Mouse (Mus musculus): Measurements from ENCODE around the gene Tmem245.

Tmem245 gene

GRCm38 (mm10) chr4:56946641-56947640 lies at the start of gene Tmem245:
Gene Tmem245, minus strand, starts transcription at chr4:56947437.
- DNase-seq, result peak; percentile 97

DNA sequence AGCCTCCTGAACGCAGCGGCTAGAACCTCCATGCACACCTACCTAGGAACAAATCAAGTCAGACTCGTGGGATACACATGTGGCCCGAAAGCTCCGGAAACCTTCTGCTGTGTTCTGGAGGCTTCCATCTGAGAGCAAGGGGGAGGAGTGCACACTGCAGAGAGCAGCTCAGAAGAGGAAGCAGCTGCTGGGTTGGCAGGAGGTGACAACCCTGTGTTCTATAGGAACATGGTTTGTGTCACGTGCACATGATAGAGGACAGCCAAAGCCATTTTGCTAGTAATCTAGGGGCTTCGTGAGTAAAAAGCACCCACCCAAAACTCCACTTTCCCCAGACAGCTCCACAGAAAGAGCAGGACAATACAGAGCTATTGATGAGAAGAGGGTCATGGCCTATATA lies 46.1 kb upstream of the Tmem245 start:
- DNase-seq, result no peak

- DNase-seq, result peak; percentile 31
These were observed 44.7 kb upstream of the Tmem245 start for GRCm38 (mm10) chr4:56991951-56992350.

DNA sequence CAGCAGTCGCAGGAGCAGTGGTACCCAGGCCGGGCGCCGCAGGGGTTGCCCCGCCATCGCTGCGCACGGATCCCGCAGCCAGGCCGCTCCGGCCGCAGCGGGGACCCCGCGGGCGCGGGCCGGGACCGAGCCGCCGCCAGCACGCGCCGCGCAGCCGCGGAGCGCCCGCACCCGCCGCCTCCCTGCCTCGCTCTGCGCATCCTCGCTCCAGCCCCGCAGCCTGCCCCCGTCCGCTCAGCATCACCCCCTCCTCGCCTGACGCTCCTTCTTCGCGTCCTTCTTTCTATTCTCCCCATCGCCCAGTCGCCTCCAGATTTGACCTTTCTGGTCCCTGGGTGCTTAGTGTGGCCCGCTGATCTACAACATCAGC lies 43.0 kb upstream of the Tmem245 start, which contains the start of gene Frrs1l:
Frrs1l (minus strand) TSS at position 177 of the 370 bp plus-strand sequence.
- DNase-seq, result no peak

GRCm38 (mm10) chr4:56989431-56990214 lies 42.4 kb upstream of the Tmem245 start:
- DNase-seq, result no peak

- no peak for DNase-seq
These were observed 18.4 kb upstream of the Tmem245 start for GRCm38 (mm10) chr4:56965586-56966179.

- no peak for DNase-seq
These were observed 16.4 kb upstream of the Tmem245 start for GRCm38 (mm10) chr4:56963687-56964086.

- no peak for DNase-seq
These were observed 14.2 kb upstream of the Tmem245 start for GRCm38 (mm10) chr4:56961320-56961925.

GRCm38 (mm10) chr4:56957518-56957917 lies 10.3 kb upstream of the Tmem245 start:
- no peak for DNase-seq

GRCm38 (mm10) chr4:56953235-56953634 lies 6.0 kb upstream of the Tmem245 start:
- DNase-seq, result no peak

DNA sequence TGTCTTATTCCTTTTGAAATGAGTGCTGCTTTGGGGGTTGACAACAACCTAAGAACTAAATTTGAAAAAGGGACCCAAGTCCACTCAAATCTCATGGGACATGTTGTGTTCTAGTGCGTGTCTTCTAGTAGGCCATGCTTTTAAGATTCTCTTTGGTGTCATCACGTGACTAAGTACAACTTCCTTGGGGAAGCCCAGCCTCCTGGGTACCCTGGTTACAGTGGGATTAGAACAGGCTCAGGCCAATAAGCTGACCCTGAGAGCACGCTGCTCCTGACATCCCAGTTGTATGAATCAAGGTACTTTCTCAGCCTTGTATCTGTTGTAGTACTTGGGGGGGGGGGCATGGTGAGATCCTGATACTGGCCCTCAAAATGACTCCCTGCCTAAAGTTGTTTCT lies 4.5 kb upstream of the Tmem245 start:
- no peak for DNase-seq

DNA sequence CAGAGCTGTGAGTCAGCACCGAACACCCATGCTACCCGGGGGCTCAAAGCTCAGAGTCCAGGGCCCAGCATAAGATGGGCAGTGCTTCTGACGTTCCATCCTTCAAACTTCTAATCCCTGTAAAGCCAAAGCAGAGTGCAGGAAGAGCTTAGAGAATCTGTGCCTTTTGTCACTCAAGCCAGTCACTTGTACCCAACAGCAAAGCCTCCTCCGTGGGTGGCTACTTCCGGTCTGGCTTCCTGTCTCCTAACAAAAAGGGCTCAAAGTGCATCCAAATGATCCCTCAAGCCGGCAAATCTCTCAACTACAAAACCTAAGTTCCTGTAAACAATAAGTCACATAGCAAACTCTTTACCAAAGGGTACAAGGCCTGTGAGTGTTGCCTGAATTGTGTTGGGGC lies 2.3 kb upstream of the Tmem245 start:
- peak; percentile 16 for DNase-seq

DNA sequence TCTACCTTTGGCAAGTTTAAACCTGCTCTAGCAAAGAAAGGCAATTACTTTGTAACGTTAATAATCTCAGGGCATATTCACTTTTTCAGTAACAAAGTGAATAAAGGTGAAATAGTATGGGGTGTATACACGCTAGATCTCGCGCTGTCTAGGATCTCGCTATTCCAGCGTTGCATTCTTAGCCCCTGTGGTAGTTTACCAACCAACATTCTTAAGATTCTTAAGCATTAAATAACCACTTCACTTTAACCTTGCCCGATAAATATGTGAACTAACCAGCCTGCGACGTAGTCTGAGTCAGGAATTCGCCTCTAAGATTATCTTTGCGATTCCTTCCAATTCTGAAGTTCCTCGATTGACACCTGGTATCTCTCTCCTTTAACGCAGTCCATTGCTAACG lies 1.1 kb downstream of the Tmem245 start:
- DNase-seq, result no peak

DNA sequence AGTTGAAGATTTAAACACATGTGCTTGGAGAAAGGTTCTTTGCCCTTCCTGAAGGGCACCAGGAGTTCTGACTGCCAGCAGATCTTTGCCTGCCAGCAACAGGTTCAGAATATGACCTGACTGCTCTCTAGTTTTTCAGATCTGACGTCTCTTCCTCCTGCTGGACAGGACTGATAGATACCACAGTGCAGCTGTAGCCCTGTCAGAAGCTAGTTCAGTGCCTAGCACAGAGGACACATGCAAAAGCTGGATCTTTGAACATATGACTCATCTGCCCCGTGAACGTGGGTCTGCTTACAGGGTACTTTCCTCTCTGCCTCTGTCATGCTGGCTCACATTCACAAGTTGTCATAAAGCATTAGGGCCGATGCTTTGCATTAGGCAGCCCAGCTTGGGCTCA lies 3.0 kb downstream of the Tmem245 start:
- DNase-seq, result no peak

DNA sequence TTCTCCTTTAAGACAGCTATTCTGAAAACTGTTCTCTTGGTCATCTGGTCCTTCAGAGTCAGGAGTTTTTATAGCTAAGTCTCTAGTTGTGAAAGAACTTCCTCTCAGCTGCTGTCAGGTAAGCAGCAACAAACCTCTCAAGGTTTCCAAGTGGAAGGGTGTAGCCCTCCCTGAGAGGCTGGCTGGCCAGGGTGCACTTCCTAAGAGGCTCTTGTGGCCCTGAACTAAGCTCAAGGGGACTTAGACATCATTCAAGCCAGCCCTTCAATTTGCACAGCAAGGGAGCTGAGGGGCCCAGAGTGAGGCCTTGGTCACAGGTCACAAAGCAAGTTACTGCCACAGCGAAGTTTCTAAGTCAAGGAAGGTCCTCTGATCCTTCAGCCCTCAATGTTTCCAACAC lies 4.0 kb downstream of the Tmem245 start:
- DNase-seq, result peak; percentile 75

DNA sequence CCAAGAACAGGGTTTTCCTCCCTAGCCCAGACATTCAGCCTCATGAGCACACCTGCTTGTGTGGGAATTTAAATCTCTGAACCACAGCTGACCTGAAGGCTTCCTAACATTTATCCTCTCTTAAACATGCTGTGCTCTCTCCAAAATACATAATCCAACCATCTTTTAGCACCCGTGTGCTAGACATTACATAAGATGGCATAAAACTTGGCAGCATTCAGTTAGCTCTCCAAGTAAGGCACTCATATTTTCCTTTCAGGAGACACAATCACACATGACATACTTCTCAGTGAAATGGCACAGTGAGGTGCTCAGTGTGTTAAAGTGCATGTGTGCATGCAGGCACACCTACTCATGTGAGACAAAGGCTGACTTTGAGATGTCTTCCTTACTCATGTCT lies 4.7 kb downstream of the Tmem245 start:
- DNase-seq, result no peak

- no peak for DNase-seq
These were observed 5.8 kb downstream of the Tmem245 start for GRCm38 (mm10) chr4:56941481-56941880.

- DNase-seq, result peak; percentile 13
These were observed 10.1 kb downstream of the Tmem245 start for GRCm38 (mm10) chr4:56937136-56937535.

DNA sequence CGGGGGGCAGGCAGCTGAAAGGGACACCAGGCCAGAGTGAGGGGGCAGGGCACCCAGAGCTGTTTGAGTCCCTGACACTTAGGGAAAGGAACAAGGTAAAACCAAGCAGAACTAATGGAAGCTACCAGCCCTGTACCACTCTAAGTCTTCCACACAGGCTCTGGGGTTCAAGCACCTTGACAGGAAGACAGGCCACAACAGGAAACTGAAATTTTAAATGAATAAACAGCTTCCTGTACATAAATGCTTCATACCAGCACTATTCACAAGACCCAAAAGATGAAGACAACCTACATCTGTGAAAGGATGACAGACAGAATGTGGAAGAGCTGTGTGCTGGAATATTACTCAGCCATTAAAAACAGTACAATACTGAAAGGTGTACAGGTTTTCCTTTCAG lies 11.9 kb downstream of the Tmem245 start:
- DNase-seq, result no peak

DNA sequence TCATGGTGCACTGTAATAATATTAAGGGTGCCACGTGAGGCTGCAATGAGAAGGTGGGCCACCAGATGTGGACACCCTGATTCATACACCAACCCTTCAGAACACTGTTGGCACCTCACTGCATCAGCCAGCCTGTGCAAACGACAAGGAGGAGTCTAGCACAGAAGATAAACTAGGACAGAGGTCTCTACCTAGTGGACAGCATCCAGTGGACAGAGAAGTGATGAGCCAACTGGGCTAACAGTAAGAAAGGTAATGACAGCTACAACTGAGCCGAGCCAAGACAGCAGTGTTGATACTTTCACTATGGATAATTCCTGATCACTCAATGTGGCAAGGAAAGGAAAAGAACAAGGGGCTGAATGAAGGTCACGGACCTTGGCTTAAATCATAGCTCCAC lies 14.1 kb downstream of the Tmem245 start:
- no peak for DNase-seq

- DNase-seq, result no peak
These were observed 15.1 kb downstream of the Tmem245 start for GRCm38 (mm10) chr4:56932096-56932495.

DNA sequence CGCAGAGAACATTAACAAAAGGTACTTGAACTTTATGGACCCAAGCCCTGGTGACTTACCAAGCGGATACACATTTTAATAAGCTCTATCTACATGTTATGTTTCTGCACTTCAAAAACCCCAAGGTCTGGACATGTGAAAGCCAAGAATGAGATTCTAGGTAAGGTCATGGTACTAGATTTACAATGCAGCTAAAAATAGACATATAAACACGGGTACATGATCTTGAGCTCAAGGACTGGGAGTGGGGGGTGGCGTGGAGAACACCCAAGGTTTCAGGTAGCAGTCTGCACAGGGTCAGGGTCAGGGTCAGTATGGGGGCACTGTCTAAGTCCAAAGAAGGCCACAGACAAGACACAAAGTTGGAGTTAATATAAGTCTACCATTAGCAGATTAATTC lies 16.9 kb downstream of the Tmem245 start:
- no peak for DNase-seq

DNA sequence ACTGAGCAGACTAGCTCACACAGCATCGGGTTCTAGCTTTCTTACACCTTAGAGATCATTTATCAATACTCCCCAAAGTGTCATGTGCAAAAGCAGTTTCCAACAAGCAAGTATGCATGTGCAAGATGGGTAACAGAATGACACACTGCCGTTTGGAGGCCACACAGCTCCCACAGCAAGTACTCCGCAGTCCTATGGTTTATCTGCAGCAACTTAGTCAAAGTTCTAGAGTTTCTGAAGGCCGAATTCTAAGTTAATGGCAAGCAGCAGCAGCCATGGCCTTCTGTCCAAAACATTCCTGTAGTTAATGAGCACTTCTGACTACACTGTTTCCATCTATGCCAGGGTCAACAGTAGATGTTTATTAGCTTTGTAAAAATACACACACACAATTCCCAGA lies 20.3 kb downstream of the Tmem245 start:
- DNase-seq, result no peak
